Mouse (Mus musculus): Measurements from ENCODE around the gene C1qtnf6. TPM values are rescaled to one million over a fixed set of nuclear protein-coding genes. Genes with fewer than 3 reads are reported as not detected.

Gene C1qtnf6
- total and polyA plus RNA-seq, 3 experiments, result 0.15 to 1.3 TPM; not detected in 1

GRCm38 (mm10) chr15:78531451-78531720, 170 bp upstream of the C1qtnf6 start:
- no peak overlapping the region for H3K9ac ChIP-seq (ENCODE audit: control insufficient read depth, low read depth, low read length, poor library complexity, severe bottlenecking)
- H3K9me3 ChIP-seq (replicated peaks; ENCODE audit: insufficient read depth, low read length), result no peaks in the 10 kb centered on the region
- H3K27ac ChIP-seq (ENCODE audit: control insufficient read depth, low read depth, low read length), result no peak overlapping the region
- H3K36me3 ChIP-seq (ENCODE audit: control insufficient read depth in 1 of 2, insufficient read depth in 2 of 2, low read length in 2 of 2), result peaks cover 0 to 3% of the 10 kb centered on the region in 2 experiments; a peak in 1 of 4 replicates
- H3K79me2 ChIP-seq (ENCODE audit: control insufficient read depth, insufficient read depth, low read length, poor library complexity), result no peaks in the 10 kb centered on the region
- H3K4me1 ChIP-seq (ENCODE audit: control insufficient read depth in 1 of 2, insufficient read depth in 2 of 2, low read length in 2 of 2), result no peaks in the 10 kb centered on the region; a peak in 1 of 4 replicates
- no peak overlapping the region for H3K4me3 ChIP-seq (ENCODE audit: control insufficient read depth in 1 of 2, insufficient read depth in 1 of 2, low read depth in 2 of 2, low read length in 2 of 2)
- TF ChIP-seq POLR2AphosphoS2 (IDR thresholded peaks at IDR 0.05; ENCODE audit: low read length) (no peak), KAT2A (conservative IDR thresholded peaks at IDR 0.05; ENCODE audit: low read depth, low read length) (no peak)
- DNase-seq (ENCODE audit: low read depth, low spot score), result no peak
- peaks cover 1 to 2% of the 10 kb centered on the region in 2 experiments; a peak in 1 of 4 replicates for H3K27me3 ChIP-seq (ENCODE audit: control insufficient read depth in 1 of 2, insufficient read depth in 2 of 2, low read length in 2 of 2)

- Histone ChIP-seq H3K27me3 (ENCODE audit: control insufficient read depth in 1 of 2, insufficient read depth in 2 of 2, low read length in 2 of 2) (peaks cover 1 to 2% of the 10 kb centered on the region in 2 experiments; a peak in 1 of 4 replicates), H3K36me3 (ENCODE audit: control insufficient read depth in 1 of 2, insufficient read depth in 2 of 2, low read length in 2 of 2) (peaks cover 0 to 3% of the 10 kb centered on the region in 2 experiments; a peak in 1 of 4 replicates), H3K27ac (ENCODE audit: control insufficient read depth, low read depth, low read length) (no peak overlapping the region), H3K4me1 (ENCODE audit: control insufficient read depth in 1 of 2, insufficient read depth in 2 of 2, low read length in 2 of 2) (no peaks in the 10 kb centered on the region; a peak in 1 of 4 replicates), H3K9ac (ENCODE audit: control insufficient read depth, low read depth, low read length, poor library complexity, severe bottlenecking) (no peak overlapping the region), H3K9me3 (replicated peaks; ENCODE audit: insufficient read depth, low read length) (no peaks in the 10 kb centered on the region), H3K4me3 (ENCODE audit: control insufficient read depth in 1 of 2, insufficient read depth in 1 of 2, low read depth in 2 of 2, low read length in 2 of 2) (no peak overlapping the region), H3K79me2 (ENCODE audit: control insufficient read depth, insufficient read depth, low read length, poor library complexity) (no peaks in the 10 kb centered on the region)
- TF ChIP-seq RAD21 (IDR thresholded peaks at IDR 0.05; ENCODE audit: low read depth, low read length) (no peak), ELF1 (IDR thresholded peaks at IDR 0.05; ENCODE audit: low read depth, low read length) (no peak), CTCF (IDR thresholded peaks at IDR 0.05 in 2 of 3, conservative IDR thresholded peaks at IDR 0.05 in 1 of 3; ENCODE audit: control insufficient read depth in 1 of 3, insufficient read depth in 1 of 3, low read depth in 2 of 3, low read length in 3 of 3, poor library complexity in 1 of 3, severe bottlenecking in 1 of 3) (no peak), BHLHE40 (IDR thresholded peaks at IDR 0.05; ENCODE audit: borderline replicate concordance, low read depth, low read length) (no peak), NELFE (IDR thresholded peaks at IDR 0.05; ENCODE audit: low read depth, low read length) (no peak), USF1 (IDR thresholded peaks at IDR 0.05; ENCODE audit: low read depth, low read length) (no peak), KAT2A (conservative IDR thresholded peaks at IDR 0.05; ENCODE audit: low read depth, low read length) (no peak), SMC3 (IDR thresholded peaks at IDR 0.05; ENCODE audit: low read depth, low read length) (no peak), MYC (IDR thresholded peaks at IDR 0.05; ENCODE audit: low read depth, low read length) (no peak), UBTF (IDR thresholded peaks at IDR 0.05; ENCODE audit: borderline replicate concordance, insufficient read depth, low read depth, low read length) (no peak), MXI1 (IDR thresholded peaks at IDR 0.05; ENCODE audit: low read depth, low read length) (no peak), TCF12 (IDR thresholded peaks at IDR 0.05; ENCODE audit: low read depth, low read length) (no peak), SIN3A (IDR thresholded peaks at IDR 0.05; ENCODE audit: low read length) (no peak)
- DNase-seq (ENCODE audit: low read depth, low spot score), result no peak
Observed at GRCm38 (mm10) chr15:78530141-78530540, 1.1 kb downstream of the C1qtnf6 start.

GRCm38 (mm10) chr15:78529428-78529990, 1.7 kb downstream of the C1qtnf6 start:
- peak; percentile 31 for DNase-seq (ENCODE audit: low read depth, low spot score)
- no peak overlapping the region for H3K27ac ChIP-seq (ENCODE audit: control insufficient read depth, low read depth, low read length)
- TF ChIP-seq MAZ (IDR thresholded peaks at IDR 0.05; ENCODE audit: low read depth, low read length) (peak; percentile 43; the same call in 1 of the 2 replicates), JUND (IDR thresholded peaks at IDR 0.05; ENCODE audit: low read depth, low read length) (no peak), BHLHE40 (IDR thresholded peaks at IDR 0.05; ENCODE audit: borderline replicate concordance, low read depth, low read length) (no peak; the same call in 1 of the 2 replicates)
- 0 out of 2 replicates have a peak overlapping the region, but pooled peaks have one; percentile 26 for H3K9ac ChIP-seq (ENCODE audit: control insufficient read depth, low read depth, low read length, poor library complexity, severe bottlenecking)
- no peaks in the 10 kb centered on the region for H3K79me2 ChIP-seq (ENCODE audit: control insufficient read depth, insufficient read depth, low read length, poor library complexity)
- H3K4me3 ChIP-seq (ENCODE audit: control insufficient read depth in 1 of 2, insufficient read depth in 1 of 2, low read depth in 2 of 2, low read length in 2 of 2), result peak overlapping the region; percentile 29 to 51; a peak in 3 of 4 replicates
- no peaks in the 10 kb centered on the region; a peak in 1 of 4 replicates for H3K4me1 ChIP-seq (ENCODE audit: control insufficient read depth in 1 of 2, insufficient read depth in 2 of 2, low read length in 2 of 2)
- peaks cover 0 to 3% of the 10 kb centered on the region in 2 experiments; a peak in 1 of 4 replicates for H3K36me3 ChIP-seq (ENCODE audit: control insufficient read depth in 1 of 2, insufficient read depth in 2 of 2, low read length in 2 of 2)
- H3K27me3 ChIP-seq (ENCODE audit: control insufficient read depth in 1 of 2, insufficient read depth in 2 of 2, low read length in 2 of 2), result peaks cover 1 to 2% of the 10 kb centered on the region in 2 experiments; a peak in 1 of 4 replicates
- H3K9me3 ChIP-seq (replicated peaks; ENCODE audit: insufficient read depth, low read length), result no peaks in the 10 kb centered on the region

Data from MEL (cell line).